Mouse (Mus musculus) bone marrow, adult 2 months (tissue): ENCODE data around the gene Pten. TPM values are rescaled to one million over a fixed set of nuclear protein-coding genes. Genes with fewer than 3 reads are reported as not detected.
"Not testable (repeated sequence)": the region's sequence is repeated elsewhere in the genome, so short reads cannot be mapped to it uniquely, and the experiment has no call there.

ENCODE experiments used
- H3K27ac ChIP-seq: fragments of 200-500 bp; 2 replicates; pipeline ENCODE4 v1.5.1; 2012; ENCODE audit warnings: low read depth, mild to moderate bottlenecking, control low read depth, inconsistent platforms, low read length; ENCODE audit not compliant: control insufficient read depth, poor library complexity, insufficient read depth
- H3K4me1 ChIP-seq: fragments of 200-500 bp; 2 replicates; pipeline ENCODE4 v1.6.1; 2011; ENCODE audit warnings: low read length; ENCODE audit not compliant: control insufficient read depth, insufficient read depth
- H3K4me3 ChIP-seq: fragments of 200-500 bp; replicated peaks from 2 replicates; pipeline ENCODE3; 2011; ENCODE audit warnings: mild to moderate bottlenecking, low read depth, low read length, control low read depth; ENCODE audit not compliant: control insufficient read depth
- CTCF ChIP-seq: fragments of 200-500 bp; IDR thresholded peaks from 2 replicates; pipeline ENCODE4 v1.5.1; 2011; ENCODE audit warnings: low read length, control low read depth; ENCODE audit not compliant: control insufficient read depth, insufficient read depth
- POLR2A ChIP-seq: fragments of 200-500 bp; IDR thresholded peaks from 2 replicates; pipeline ENCODE4 v1.6.1; 2011; ENCODE audit warnings: low read depth, mild to moderate bottlenecking, control low read depth, low read length, borderline replicate concordance; ENCODE audit not compliant: control insufficient read depth
- WGBS: fragments of 180-500 bp; shearing (Covaris S2); methylation state at CpG from one replicate; pipeline ENCODE4 v1.1.7; 2018; 5-methylcytosine and 5-hydroxymethylcytosine counted together
- polyA plus RNA-seq: library from polyadenylated mRNA; stranded (reverse); fragments of >200 nt; gene quantifications from 2 replicates; pipeline ENCODE4 v1.2.4, GENCODE M21; 2011; ENCODE audit warnings: low replicate concordance; ENCODE audit not compliant: missing spikeins, insufficient read depth, insufficient read length

Gene Pten
- polyA plus RNA-seq, 1 experiment, result 24.9 TPM

- no peak overlapping the region for H3K4me3 ChIP-seq
- TF ChIP-seq POLR2A (no peak), CTCF (no peak)
- 37% methylated on average over 3 of the region's 3 CpGs for WGBS
- no peak overlapping the region for H3K27ac ChIP-seq
- peaks cover 4% of the 10 kb centered on the region for H3K4me1 ChIP-seq
Measured at GRCm38 (mm10) chr19:32789535-32789934, 32.2 kb downstream of the Pten start.

- no peak overlapping the region for H3K4me3 ChIP-seq
- no peak overlapping the region for H3K27ac ChIP-seq
- 25% methylated on average over 6 of the region's 6 CpGs for WGBS
- H3K4me1 ChIP-seq, result peaks cover 2% of the 10 kb centered on the region; the same call in 1 of the 2 replicates
- TF ChIP-seq POLR2A (no peak), CTCF (no peak)
Measured at GRCm38 (mm10) chr19:32792610-32793009, 35.3 kb downstream of the Pten start.

- Histone ChIP-seq H3K27ac (no peak overlapping the region), H3K4me1 (no peaks in the 10 kb centered on the region; the same call in 1 of the 2 replicates), H3K4me3 (no peak overlapping the region)
- TF ChIP-seq CTCF, result no peak
- no peak for TF ChIP-seq POLR2A
Measured at GRCm38 (mm10) chr19:32793901-32794300, 36.6 kb downstream of the Pten start.

- no peak for TF ChIP-seq POLR2A
- TF ChIP-seq CTCF, result no peak
- H3K4me3 ChIP-seq, result no peak overlapping the region
- H3K4me1 ChIP-seq, result peaks cover 1% of the 10 kb centered on the region; the same call in 1 of the 2 replicates
- no peak overlapping the region for H3K27ac ChIP-seq
- 84% methylated on average over 2 of the region's 2 CpGs for WGBS
Measured at GRCm38 (mm10) chr19:32800557-32800956, 43.3 kb downstream of the Pten start.

GRCm38 (mm10) chr19:32804703-32805102 is 47.4 kb downstream of the Pten start:
- WGBS, result 35% methylated on average over 4 of the region's 4 CpGs
- no peak overlapping the region for H3K4me3 ChIP-seq
- no peak for TF ChIP-seq POLR2A
- TF ChIP-seq CTCF, result no peak
- peaks cover 1% of the 10 kb centered on the region; the same call in 1 of the 2 replicates for H3K4me1 ChIP-seq
- H3K27ac ChIP-seq, result no peak overlapping the region; the same call in 1 of the 2 replicates

- no peak overlapping the region for H3K27ac ChIP-seq
- H3K4me3 ChIP-seq, result no peak overlapping the region
- no peak for TF ChIP-seq POLR2A
- TF ChIP-seq CTCF, result no peak
- WGBS, result 86% methylated on average over 2 of the region's 2 CpGs
- peaks cover 1% of the 10 kb centered on the region; the same call in 1 of the 2 replicates for H3K4me1 ChIP-seq
Measured at GRCm38 (mm10) chr19:32807610-32808009, 50.3 kb downstream of the Pten start.

GRCm38 (mm10) chr19:32808690-32809089 is 51.4 kb downstream of the Pten start:
- Histone ChIP-seq H3K4me1 (no peaks in the 10 kb centered on the region; the same call in 1 of the 2 replicates), H3K4me3 (no peak overlapping the region)

GRCm38 (mm10) chr19:32809117-32809516 is 51.8 kb downstream of the Pten start:
- Histone ChIP-seq H3K4me3 (no peak overlapping the region), H3K4me1 (no peaks in the 10 kb centered on the region; the same call in 1 of the 2 replicates), H3K27ac (no peak overlapping the region)
- 74% methylated on average over 3 of the region's 3 CpGs for WGBS
- no peak for TF ChIP-seq CTCF
- no peak for TF ChIP-seq POLR2A

More at GRCm38 (mm10) chr19:32808690-32809089, 51.4 kb downstream of the Pten start:
- H3K27ac ChIP-seq, result no peak overlapping the region
- 91% methylated on average over 6 of the region's 6 CpGs for WGBS
- TF ChIP-seq POLR2A (no peak), CTCF (no peak)

- WGBS, result 77% methylated on average over 4 of the region's 4 CpGs
- H3K27ac ChIP-seq, result no peak overlapping the region
- H3K4me1 ChIP-seq, result no peaks in the 10 kb centered on the region; the same call in 1 of the 2 replicates
- H3K4me3 ChIP-seq, result no peak overlapping the region
- TF ChIP-seq POLR2A, result no peak
- no peak for TF ChIP-seq CTCF
Measured at GRCm38 (mm10) chr19:32818759-32819158, 61.5 kb downstream of the Pten start.

GRCm38 (mm10) chr19:32822959-32823358 is 65.7 kb downstream of the Pten start:
- not testable (repeated sequence) for H3K27ac ChIP-seq, H3K4me3 ChIP-seq, H3K4me1 ChIP-seq
- no CpG with 5 or more reads among the region's 7 CpGs for WGBS
